ENCODE assay signal across 17 mouse cellular contexts in the genomic region with DNA sequence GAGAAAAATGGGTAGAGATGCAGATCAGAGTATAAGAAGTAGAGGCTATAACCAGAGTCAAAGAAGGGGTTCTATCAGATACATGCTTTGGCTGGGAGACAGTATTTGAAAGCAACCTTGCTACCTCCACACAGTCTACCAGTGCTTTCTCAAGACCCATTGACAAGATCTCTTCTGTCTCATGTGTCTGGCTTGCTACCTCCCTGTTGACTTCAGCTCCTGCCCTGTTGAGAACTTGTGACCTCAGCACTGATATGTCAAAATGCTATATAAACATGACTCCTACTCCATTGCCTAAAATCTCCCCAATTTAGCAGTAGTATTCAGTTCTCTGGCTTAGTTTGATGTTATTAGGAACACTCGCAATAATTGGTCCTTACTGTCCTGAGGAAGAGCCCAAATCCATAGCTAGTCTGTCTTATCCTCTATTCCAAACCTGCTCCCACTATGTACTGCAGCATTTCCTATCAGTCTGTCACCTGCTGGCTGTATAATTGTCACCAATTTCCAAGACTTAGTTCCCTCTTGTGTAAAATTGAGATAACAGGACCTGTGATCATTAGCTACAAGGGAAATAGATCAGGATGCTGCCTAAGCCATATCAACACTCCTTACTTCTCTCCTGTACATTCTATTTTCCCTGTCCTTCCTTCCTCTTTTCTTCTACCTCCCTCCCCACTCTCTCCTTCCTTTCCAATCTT.
"Had no signal": no experiment of that assay in that cellular context is flagged by ENCODE, and none has a peak within 500 bp of the region (broad histone marks: within the 10 kb centered on the region; RNA-seq: fewer than 3 reads in every experiment).

No protein-coding gene starts in this region.

- DNase-seq: kidney, adult 11 months; kidney, adult 8-10 months; kidney, postnatal 10 days; kidney, postnatal 36 days; lung, adult 2 months; lung, postnatal 14 days; lung, postnatal 4 days; thymus, adult 2 months; thymus, postnatal 14 days; thymus, postnatal 4 days had no signal

- H3K36me3 ChIP-seq: intestine, embryonic 15.5 days; kidney, embryonic 15.5 days; limb, embryonic 10.5 days; limb, embryonic 13.5 days; midbrain, embryonic 12.5 days had no signal

- H3K27me3 ChIP-seq: intestine, embryonic 15.5 days; kidney, embryonic 15.5 days; limb, embryonic 13.5 days; midbrain, embryonic 12.5 days had no signal

- H3K4me1 ChIP-seq: intestine, embryonic 15.5 days; kidney, embryonic 15.5 days; midbrain, embryonic 12.5 days had no signal

- H3K4me3 ChIP-seq: intestine, embryonic 15.5 days; kidney, embryonic 15.5 days; limb, embryonic 10.5 days; limb, embryonic 13.5 days; midbrain, embryonic 12.5 days had no signal

- H3K27ac ChIP-seq: intestine, embryonic 15.5 days; kidney, embryonic 15.5 days; limb, embryonic 13.5 days; midbrain, embryonic 12.5 days; stomach, postnatal 0 days had no signal

- H3K4me2 ChIP-seq: intestine, embryonic 15.5 days; kidney, embryonic 15.5 days; limb, embryonic 13.5 days; midbrain, embryonic 12.5 days had no signal

- H3K9ac ChIP-seq: intestine, embryonic 15.5 days; kidney, embryonic 15.5 days; limb, embryonic 13.5 days; midbrain, embryonic 12.5 days had no signal

- H3K9me3 ChIP-seq: intestine, embryonic 15.5 days; kidney, embryonic 15.5 days; limb, embryonic 10.5 days; limb, embryonic 13.5 days; midbrain, embryonic 12.5 days had no signal

- ATAC-seq: intestine, embryonic 15.5 days; midbrain, embryonic 16.5 days had no signal
